Mouse (Mus musculus): ENCODE results near the gene Gpr3.

Gene Gpr3

GRCm38 (mm10) chr4:133198337-133199180, 13.8 kb downstream of the Gpr3 start:
- no peak for DNase-seq (ENCODE audit: low spot score in 2 of 2)

GRCm38 (mm10) chr4:133197801-133198286, 14.5 kb downstream of the Gpr3 start:
- DNase-seq (ENCODE audit: low spot score in 2 of 2) = no peak

GRCm38 (mm10) chr4:133197355-133197754, 15.0 kb downstream of the Gpr3 start:
- no peak for DNase-seq (ENCODE audit: low spot score in 2 of 2)

GRCm38 (mm10) chr4:133196852-133197251, 15.5 kb downstream of the Gpr3 start:
- no peak for DNase-seq (ENCODE audit: low spot score in 2 of 2)

- no peak for DNase-seq (ENCODE audit: low spot score in 2 of 2)
These were observed 16.2 kb downstream of the Gpr3 start for GRCm38 (mm10) chr4:133196136-133196535.

- DNase-seq (ENCODE audit: low spot score in 2 of 2) = no peak
These were observed 17.3 kb downstream of the Gpr3 start for GRCm38 (mm10) chr4:133195014-133195413.

GRCm38 (mm10) chr4:133194482-133194881, 17.9 kb downstream of the Gpr3 start:
- no peak for DNase-seq (ENCODE audit: low spot score in 2 of 2)

GRCm38 (mm10) chr4:133189396-133189795, 22.9 kb downstream of the Gpr3 start:
- DNase-seq (ENCODE audit: low spot score in 2 of 2) = no peak

GRCm38 (mm10) chr4:133186856-133187255, 25.5 kb downstream of the Gpr3 start:
- DNase-seq (ENCODE audit: low spot score in 2 of 2) = no peak

- no peak for DNase-seq (ENCODE audit: low spot score in 2 of 2)
These were observed 26.4 kb downstream of the Gpr3 start for GRCm38 (mm10) chr4:133185893-133186292.

GRCm38 (mm10) chr4:133184898-133185665, 27.3 kb downstream of the Gpr3 start:
- DNase-seq (ENCODE audit: low spot score in 2 of 2) = peak in 1 of 2 experiments; percentile 40

GRCm38 (mm10) chr4:133184031-133184897, 28.1 kb downstream of the Gpr3 start:
- no peak for DNase-seq (ENCODE audit: low spot score in 2 of 2)

- no peak for DNase-seq (ENCODE audit: low spot score in 2 of 2)
These were observed 29.8 kb downstream of the Gpr3 start for GRCm38 (mm10) chr4:133182439-133183033.

- DNase-seq (ENCODE audit: low spot score in 2 of 2) = no peak
These were observed 33.1 kb downstream of the Gpr3 start for GRCm38 (mm10) chr4:133179258-133179657.

- DNase-seq (ENCODE audit: low spot score in 2 of 2) = no peak
These were observed 34.0 kb downstream of the Gpr3 start for GRCm38 (mm10) chr4:133178305-133178704.

- no peak for DNase-seq (ENCODE audit: low spot score in 2 of 2)
These were observed 35.5 kb downstream of the Gpr3 start for GRCm38 (mm10) chr4:133176761-133177403.

GRCm38 (mm10) chr4:133175998-133176760, 36.2 kb downstream of the Gpr3 start:
- DNase-seq (ENCODE audit: low spot score in 2 of 2) = no peak

GRCm38 (mm10) chr4:133175274-133175673, 37.1 kb downstream of the Gpr3 start:
- no peak for DNase-seq (ENCODE audit: low spot score in 2 of 2)

GRCm38 (mm10) chr4:133174361-133174760, 38.0 kb downstream of the Gpr3 start:
- no peak for DNase-seq (ENCODE audit: low spot score in 2 of 2)

GRCm38 (mm10) chr4:133172451-133172850, 39.9 kb downstream of the Gpr3 start:
- no peak for DNase-seq (ENCODE audit: low spot score in 2 of 2)

Data from left cerebral cortex, adult 9 months (tissue).